Mouse (Mus musculus): ENCODE data around the gene Chrng. TPM values are rescaled to one million over a fixed set of nuclear protein-coding genes. Genes with fewer than 3 reads are reported as not detected.

The Chrng gene
- total and polyA plus RNA-seq, 3 experiments, result 0.16 TPM; not detected in 2

DNA sequence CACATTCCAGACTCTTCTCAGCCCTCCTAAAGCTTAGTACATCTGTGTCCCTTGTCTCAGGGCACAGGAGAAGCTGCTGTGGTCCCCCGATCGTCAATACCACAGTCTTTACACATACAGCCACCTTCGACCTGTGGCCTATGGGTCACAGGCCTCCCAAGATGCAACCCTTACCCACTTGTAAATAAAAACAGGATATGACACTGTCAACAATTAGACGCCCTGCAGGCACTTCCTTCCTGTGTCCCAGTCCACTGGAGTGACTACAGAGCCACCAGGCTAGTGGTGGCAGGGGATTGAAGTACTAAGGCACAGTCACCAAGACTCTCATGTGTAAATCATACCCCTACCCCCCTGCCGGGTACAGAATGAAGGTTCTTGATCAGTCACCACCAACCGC lies 581 bp downstream of the Chrng start:
- Histone ChIP-seq H3K9me3 (replicated peaks) (no peaks in the 10 kb centered on the region), H3K27me3 (ENCODE audit: insufficient read depth, low read length) (peaks cover 48% of the 10 kb centered on the region), H3K4me3 (ENCODE audit: low read depth, low read length) (no peak overlapping the region), H3K36me3 (replicated peaks) (no peaks in the 10 kb centered on the region), H3K4me1 (ENCODE audit: insufficient read depth, low read depth, low read length) (peaks cover 3% of the 10 kb centered on the region; the same call in 1 of the 2 replicates)
- TF ChIP-seq CTCF (IDR thresholded peaks at IDR 0.05; ENCODE audit: low read depth, low read length) (no peak), TAL1 (conservative IDR thresholded peaks at IDR 0.05; ENCODE audit: low read depth, low read length) (no peak), GATA1 (IDR thresholded peaks at IDR 0.05; ENCODE audit: borderline replicate concordance, low read length) (no peak), POLR2AphosphoS5 (IDR thresholded peaks at IDR 0.05; ENCODE audit: insufficient replicate concordance, low read depth, low read length) (no peak), GATA2 (IDR thresholded peaks at IDR 0.05; ENCODE audit: borderline replicate concordance, low read depth, low read length) (no peak)
- ATAC-seq (ENCODE audit: extremely low read depth, insufficient number of reproducible peaks, low FRiP score, poor library complexity, severe bottlenecking) (no peak), DNase-seq (ENCODE audit: low spot score) (no peak)

DNA sequence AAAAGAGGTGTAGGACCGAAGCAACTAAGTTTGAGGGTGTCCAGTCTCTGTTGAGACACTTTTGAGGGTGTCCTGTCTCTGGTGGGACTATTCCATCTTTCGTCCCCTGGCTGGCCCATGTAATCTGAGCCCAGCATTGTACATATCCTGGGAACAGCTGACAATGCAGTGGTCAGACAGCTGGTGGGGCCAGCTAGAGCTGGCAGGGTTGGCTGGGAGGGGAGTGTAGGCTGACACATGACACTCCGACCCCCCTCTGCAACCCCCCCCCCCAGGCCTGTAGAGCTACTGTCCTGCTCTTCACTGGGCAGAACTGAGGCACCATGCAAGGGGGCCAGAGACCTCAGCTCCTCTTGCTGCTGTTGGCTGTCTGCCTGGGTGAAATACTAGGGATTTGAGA lies 1.0 kb downstream of the Chrng start:
- Histone ChIP-seq H3K9me3 (replicated peaks) (no peaks in the 10 kb centered on the region), H3K4me3 (ENCODE audit: low read depth, low read length) (no peak overlapping the region), H3K4me1 (ENCODE audit: insufficient read depth, low read depth, low read length) (peaks cover 3% of the 10 kb centered on the region; the same call in 1 of the 2 replicates), H3K27me3 (ENCODE audit: insufficient read depth, low read length) (peaks cover 48% of the 10 kb centered on the region), H3K36me3 (replicated peaks) (no peaks in the 10 kb centered on the region)
- ATAC-seq (ENCODE audit: extremely low read depth, insufficient number of reproducible peaks, low FRiP score, poor library complexity, severe bottlenecking), result no peak
- DNase-seq (ENCODE audit: low spot score), result no peak
- TF ChIP-seq TAL1 (conservative IDR thresholded peaks at IDR 0.05; ENCODE audit: low read depth, low read length), result no peak
- TF ChIP-seq CTCF (IDR thresholded peaks at IDR 0.05; ENCODE audit: low read depth, low read length), result no peak

DNA sequence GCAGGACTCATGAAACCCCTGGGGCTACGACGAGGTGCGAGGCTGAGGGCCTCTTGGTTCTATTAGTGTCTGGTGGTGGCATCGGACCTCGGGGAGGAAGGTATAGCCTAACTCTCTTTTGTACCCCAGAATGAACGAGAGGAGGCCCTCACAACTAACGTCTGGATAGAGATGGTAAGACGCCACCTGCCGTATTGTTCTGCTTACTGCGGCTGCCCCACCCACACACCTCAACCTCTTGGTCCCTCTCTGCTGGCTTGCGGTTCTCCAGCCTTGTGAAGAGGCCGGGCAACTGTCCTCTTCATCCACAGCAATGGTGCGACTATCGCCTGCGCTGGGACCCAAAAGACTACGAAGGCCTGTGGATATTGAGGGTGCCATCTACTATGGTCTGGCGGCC lies 1.9 kb downstream of the Chrng start:
- ATAC-seq (ENCODE audit: extremely low read depth, insufficient number of reproducible peaks, low FRiP score, poor library complexity, severe bottlenecking) (no peak), DNase-seq (ENCODE audit: low spot score) (no peak)
- peaks cover 48% of the 10 kb centered on the region for H3K27me3 ChIP-seq (ENCODE audit: insufficient read depth, low read length)
- no peak overlapping the region for H3K4me3 ChIP-seq (ENCODE audit: low read depth, low read length)
- TF ChIP-seq GATA2 (IDR thresholded peaks at IDR 0.05; ENCODE audit: borderline replicate concordance, low read depth, low read length) (no peak), TAL1 (conservative IDR thresholded peaks at IDR 0.05; ENCODE audit: low read depth, low read length) (no peak), CTCF (IDR thresholded peaks at IDR 0.05; ENCODE audit: low read depth, low read length) (no peak), POLR2AphosphoS5 (IDR thresholded peaks at IDR 0.05; ENCODE audit: insufficient replicate concordance, low read depth, low read length) (no peak), GATA1 (IDR thresholded peaks at IDR 0.05; ENCODE audit: borderline replicate concordance, low read length) (no peak)
- H3K4me1 ChIP-seq (ENCODE audit: insufficient read depth, low read depth, low read length), result peaks cover 3% of the 10 kb centered on the region; the same call in 1 of the 2 replicates
- H3K9me3 ChIP-seq (replicated peaks), result no peaks in the 10 kb centered on the region
- peaks cover 3% of the 10 kb centered on the region for H3K36me3 ChIP-seq (replicated peaks)

DNA sequence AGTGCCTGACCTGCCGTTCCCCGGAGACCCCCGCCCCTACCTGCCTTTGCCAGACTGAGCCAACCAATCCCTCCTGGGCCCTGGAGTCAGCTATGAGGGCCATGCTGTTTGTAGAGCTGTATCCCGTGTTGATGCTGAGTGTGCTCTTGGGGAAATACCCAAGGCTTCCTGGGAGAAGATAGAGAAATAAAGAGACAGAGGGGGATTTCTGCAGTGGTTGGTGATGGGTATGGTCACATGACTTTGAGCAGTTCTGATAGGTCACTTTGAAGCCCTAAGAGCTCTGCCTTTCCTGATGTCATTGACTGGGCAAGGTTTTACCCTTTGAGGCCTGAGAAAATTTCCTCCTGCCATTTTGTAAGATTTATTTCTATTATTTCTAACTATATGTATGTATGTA lies 7.0 kb downstream of the Chrng start:
- no peak overlapping the region for H3K4me3 ChIP-seq (ENCODE audit: low read depth, low read length)
- H3K4me1 ChIP-seq (ENCODE audit: insufficient read depth, low read depth, low read length), result peaks cover 29% of the 10 kb centered on the region
- no peak for DNase-seq (ENCODE audit: low spot score)

DNA sequence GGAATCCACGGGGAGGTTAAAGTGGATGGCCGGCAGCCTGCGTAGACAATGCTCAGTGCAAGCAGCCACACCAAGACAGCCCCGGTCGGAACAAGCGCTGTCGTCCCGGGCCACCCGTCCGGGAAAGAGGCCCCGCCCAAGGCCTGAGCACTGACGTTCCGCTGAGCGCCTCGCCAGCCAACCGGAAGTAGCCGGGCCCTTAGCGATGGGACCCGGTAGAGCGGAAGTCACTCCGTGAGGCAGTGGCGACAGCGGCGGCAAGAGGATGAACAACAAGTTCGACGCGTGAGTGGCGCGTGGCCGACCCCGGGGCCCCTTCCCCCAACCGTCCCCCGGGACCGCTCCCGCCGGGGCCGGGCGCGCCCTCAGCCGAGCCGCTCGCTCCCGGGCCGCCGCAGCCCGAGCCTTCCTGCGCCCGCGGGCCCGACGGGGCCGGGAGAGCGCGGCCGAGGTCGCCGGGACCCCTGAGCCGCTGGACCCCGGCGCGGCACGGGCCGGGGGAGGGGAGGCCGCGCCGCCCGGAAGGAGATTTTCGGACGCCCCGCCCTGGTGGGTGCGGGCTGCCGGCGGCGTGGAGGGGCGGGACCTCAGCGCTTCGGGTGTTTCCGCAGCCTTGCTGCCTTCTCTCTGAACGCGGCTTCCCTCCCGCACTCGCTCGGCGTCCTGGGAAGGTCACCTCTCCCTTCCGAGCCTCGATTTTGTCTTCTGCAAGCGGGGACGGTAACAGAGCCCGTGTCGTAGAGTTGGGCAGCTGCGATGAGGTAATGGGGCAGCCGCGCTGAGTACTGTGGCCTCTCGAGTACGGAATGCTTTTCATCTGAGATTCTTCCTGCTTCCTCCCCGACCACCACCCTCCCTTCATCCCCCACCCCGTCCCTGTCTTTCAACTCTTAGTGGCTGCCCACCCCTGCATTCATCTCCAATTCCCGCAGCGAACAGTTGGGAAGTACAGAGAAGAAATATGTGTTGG lies 9.6 kb downstream of the Chrng start, which contains the start of gene Eif4e2:
Gene Eif4e2, plus strand, starts transcription at position 180 of the 970 bp plus-strand sequence.
- Histone ChIP-seq H3K9me3 (replicated peaks) (no peaks in the 10 kb centered on the region), H3K27me3 (ENCODE audit: insufficient read depth, low read length) (peaks cover 5% of the 10 kb centered on the region; the same call in 1 of the 2 replicates), H3K4me3 (ENCODE audit: low read depth, low read length) (peak within 1 kb of the TSS; percentile 80), H3K36me3 (replicated peaks) (peaks cover 39% of the 10 kb centered on the region), H3K4me1 (ENCODE audit: insufficient read depth, low read depth, low read length) (peaks cover 45% of the 10 kb centered on the region)
- peak; percentile 98 for DNase-seq (ENCODE audit: low spot score)
- ATAC-seq (ENCODE audit: extremely low read depth, insufficient number of reproducible peaks, low FRiP score, poor library complexity, severe bottlenecking), result peak; percentile 90
- no peak for TF ChIP-seq GATA1 (IDR thresholded peaks at IDR 0.05; ENCODE audit: borderline replicate concordance, low read length)
- TF ChIP-seq CTCF (IDR thresholded peaks at IDR 0.05; ENCODE audit: low read depth, low read length), result no peak
- no peak for TF ChIP-seq TAL1 (conservative IDR thresholded peaks at IDR 0.05; ENCODE audit: low read depth, low read length)
- no peak for TF ChIP-seq GATA2 (IDR thresholded peaks at IDR 0.05; ENCODE audit: borderline replicate concordance, low read depth, low read length)
- no peak for TF ChIP-seq POLR2AphosphoS5 (IDR thresholded peaks at IDR 0.05; ENCODE audit: insufficient replicate concordance, low read depth, low read length)

More for the DNA sequence above, 7.0 kb downstream of the Chrng start:
- H3K27me3 ChIP-seq (ENCODE audit: insufficient read depth, low read length), result peaks cover 20% of the 10 kb centered on the region
- peaks cover 17% of the 10 kb centered on the region for H3K36me3 ChIP-seq (replicated peaks)
- H3K9me3 ChIP-seq (replicated peaks), result no peaks in the 10 kb centered on the region
- TF ChIP-seq POLR2AphosphoS5 (IDR thresholded peaks at IDR 0.05; ENCODE audit: insufficient replicate concordance, low read depth, low read length) (no peak), GATA1 (IDR thresholded peaks at IDR 0.05; ENCODE audit: borderline replicate concordance, low read length) (no peak), CTCF (IDR thresholded peaks at IDR 0.05; ENCODE audit: low read depth, low read length) (no peak), GATA2 (IDR thresholded peaks at IDR 0.05; ENCODE audit: borderline replicate concordance, low read depth, low read length) (no peak), TAL1 (conservative IDR thresholded peaks at IDR 0.05; ENCODE audit: low read depth, low read length) (no peak)
- ATAC-seq (ENCODE audit: extremely low read depth, insufficient number of reproducible peaks, low FRiP score, poor library complexity, severe bottlenecking), result no peak

DNA sequence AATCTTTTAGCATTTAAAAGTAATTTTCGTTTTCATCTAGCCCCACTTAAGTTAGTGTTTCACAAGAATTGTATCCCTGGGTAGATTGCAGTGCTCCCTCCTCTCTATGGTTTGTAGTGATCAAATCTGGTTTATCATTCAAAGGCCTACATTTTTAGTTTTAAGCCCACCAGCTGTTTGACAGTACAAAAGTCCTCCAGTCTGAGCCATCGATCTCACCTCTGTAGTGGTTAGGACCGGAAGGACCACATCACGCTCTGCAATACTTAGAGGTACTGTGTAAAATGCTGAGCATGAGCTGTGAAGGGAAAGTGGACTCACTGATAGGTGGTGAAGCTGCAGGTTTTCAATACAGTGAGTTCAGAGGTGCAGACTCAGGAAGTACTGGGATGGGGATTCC lies 10.3 kb downstream of the Chrng start:
- ATAC-seq (ENCODE audit: extremely low read depth, insufficient number of reproducible peaks, low FRiP score, poor library complexity, severe bottlenecking) (no peak), DNase-seq (ENCODE audit: low spot score) (no peak)
- Histone ChIP-seq H3K4me1 (ENCODE audit: insufficient read depth, low read depth, low read length) (peaks cover 45% of the 10 kb centered on the region), H3K36me3 (replicated peaks) (peaks cover 46% of the 10 kb centered on the region), H3K4me3 (ENCODE audit: low read depth, low read length) (peak overlapping the region; percentile 80), H3K27me3 (ENCODE audit: insufficient read depth, low read length) (no peaks in the 10 kb centered on the region; the same call in 1 of the 2 replicates), H3K9me3 (replicated peaks) (no peaks in the 10 kb centered on the region)
- no peak for TF ChIP-seq GATA1 (IDR thresholded peaks at IDR 0.05; ENCODE audit: borderline replicate concordance, low read length)
- no peak for TF ChIP-seq CTCF (IDR thresholded peaks at IDR 0.05; ENCODE audit: low read depth, low read length)
- no peak for TF ChIP-seq TAL1 (conservative IDR thresholded peaks at IDR 0.05; ENCODE audit: low read depth, low read length)
- TF ChIP-seq POLR2AphosphoS5 (IDR thresholded peaks at IDR 0.05; ENCODE audit: insufficient replicate concordance, low read depth, low read length), result no peak
- no peak for TF ChIP-seq GATA2 (IDR thresholded peaks at IDR 0.05; ENCODE audit: borderline replicate concordance, low read depth, low read length)
